Mouse (Mus musculus): ENCODE data around the gene Tlr9. TPM values are rescaled to one million over a fixed set of nuclear protein-coding genes. Genes with fewer than 3 reads are reported as not detected.

Gene Tlr9
- 1 to 10 TPM in 1 of 2 experiments, under 1 TPM in 1; 0.82 to 1.1 TPM for total RNA-seq (2021)
- long read RNA-seq, experiment 1, result 0 reads
- long read RNA-seq, experiment 2, result 0 reads

DNA sequence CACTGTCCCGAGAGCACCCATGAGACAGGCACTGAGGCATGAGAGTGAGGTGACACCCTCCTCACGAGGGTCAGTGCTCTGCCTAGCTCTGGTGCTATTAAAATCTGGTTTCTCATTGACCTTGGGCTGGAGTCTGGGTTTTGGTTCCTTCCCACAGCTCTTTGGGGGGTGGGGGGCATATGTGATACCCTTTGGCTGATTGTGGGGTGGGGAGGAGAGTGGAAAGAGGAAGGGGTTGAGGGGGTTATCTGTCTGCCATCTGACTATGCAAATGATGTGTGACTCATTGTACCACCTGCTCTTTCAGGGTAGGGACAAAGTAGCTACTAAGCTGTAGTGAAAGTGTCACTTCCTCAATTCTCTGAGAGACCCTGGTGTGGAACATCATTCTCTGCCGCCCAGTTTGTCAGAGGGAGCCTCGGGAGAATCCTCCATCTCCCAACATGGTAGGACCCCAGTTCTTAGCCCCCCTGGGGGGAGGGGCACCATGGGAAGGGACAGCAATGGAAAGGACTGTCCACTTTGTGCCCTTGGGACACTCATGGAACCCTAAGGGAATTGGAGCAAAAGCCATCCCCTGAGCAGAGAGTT lies at the start of gene Tlr9:
Tlr9 (plus strand) TSS at position 338 of the 591 bp plus-strand sequence.
- no peak for DNase-seq (ENCODE audit: extremely low spot score in 1 of 2, low spot score in 2 of 2)
- no peak for TF ChIP-seq CTCF (IDR thresholded peaks at IDR 0.05)
- H3K4me3 ChIP-seq, result no peak within 1 kb of the TSS
- H3K27ac ChIP-seq, result no peak within 1 kb of the TSS
- intact Hi-C loops (cut with DNase I), result no loop called here

- Histone ChIP-seq H3K27ac (no peak overlapping the region), H3K4me3 (peak overlapping the region; percentile 62)
- intact Hi-C loops (cut with DNase I), result loop anchor here (10.0 kb wide), 1 partner anchor 251 kb away; the partner anchor contains the start of gene Rpl29
- TF ChIP-seq CTCF (IDR thresholded peaks at IDR 0.05), result no peak; the same call in 1 of the 2 replicates
- DNase-seq (ENCODE audit: extremely low spot score in 1 of 2, low spot score in 2 of 2), result no peak
Observed at GRCm38 (mm10) chr9:106173363-106173762, 49.0 kb upstream of the Tlr9 start.

- intact Hi-C loops (cut with DNase I), result loop anchor here (10.0 kb wide), 1 partner anchor 249 kb away; the partner anchor contains the start of gene Rpl29
- TF ChIP-seq CTCF (IDR thresholded peaks at IDR 0.05), result no peak
Observed at GRCm38 (mm10) chr9:106175552-106176200, 46.7 kb upstream of the Tlr9 start.

DNA sequence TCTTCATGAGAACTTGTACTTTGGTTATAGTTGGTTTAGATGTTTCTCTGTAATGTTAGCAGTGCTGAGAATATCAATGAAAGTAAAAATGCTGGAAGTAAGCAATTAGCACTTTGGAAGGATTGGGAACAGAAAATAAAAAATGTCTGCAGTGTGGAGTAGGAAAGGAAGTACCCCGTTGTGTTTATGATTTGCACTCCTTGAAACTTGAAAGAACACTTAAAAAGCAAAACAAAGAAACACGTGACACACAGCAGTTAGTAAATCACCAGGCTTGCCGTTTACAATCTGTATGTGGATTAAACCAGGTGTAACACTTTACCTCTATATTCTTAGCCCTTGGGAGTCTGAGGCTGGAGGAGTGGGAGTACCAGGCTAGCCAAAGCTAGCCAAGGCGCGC lies 45.6 kb upstream of the Tlr9 start:
- intact Hi-C loops (cut with DNase I), result loop anchor here (10.0 kb wide), 1 partner anchor 248 kb away; the partner anchor contains the start of gene Rpl29

More at GRCm38 (mm10) chr9:106175552-106176200, 46.7 kb upstream of the Tlr9 start:
- Histone ChIP-seq H3K4me3 (no peak overlapping the region), H3K27ac (no peak overlapping the region)
- no peak for DNase-seq (ENCODE audit: extremely low spot score in 1 of 2, low spot score in 2 of 2)

GRCm38 (mm10) chr9:106177799-106178198 lies 44.6 kb upstream of the Tlr9 start:
- DNase-seq (ENCODE audit: extremely low spot score in 1 of 2, low spot score in 2 of 2), result no peak
- TF ChIP-seq CTCF (IDR thresholded peaks at IDR 0.05), result no peak
- Histone ChIP-seq H3K4me3 (no peak overlapping the region), H3K27ac (no peak overlapping the region)
- intact Hi-C loops (cut with DNase I), result loop anchor here (10.0 kb wide), 1 partner anchor 247 kb away; the partner anchor contains the start of gene Rpl29

More for the DNA sequence above, 45.6 kb upstream of the Tlr9 start:
- H3K4me3 ChIP-seq, result no peak overlapping the region
- no peak for TF ChIP-seq CTCF (IDR thresholded peaks at IDR 0.05)
- DNase-seq (ENCODE audit: extremely low spot score in 1 of 2, low spot score in 2 of 2), result no peak
- H3K27ac ChIP-seq, result no peak overlapping the region

DNA sequence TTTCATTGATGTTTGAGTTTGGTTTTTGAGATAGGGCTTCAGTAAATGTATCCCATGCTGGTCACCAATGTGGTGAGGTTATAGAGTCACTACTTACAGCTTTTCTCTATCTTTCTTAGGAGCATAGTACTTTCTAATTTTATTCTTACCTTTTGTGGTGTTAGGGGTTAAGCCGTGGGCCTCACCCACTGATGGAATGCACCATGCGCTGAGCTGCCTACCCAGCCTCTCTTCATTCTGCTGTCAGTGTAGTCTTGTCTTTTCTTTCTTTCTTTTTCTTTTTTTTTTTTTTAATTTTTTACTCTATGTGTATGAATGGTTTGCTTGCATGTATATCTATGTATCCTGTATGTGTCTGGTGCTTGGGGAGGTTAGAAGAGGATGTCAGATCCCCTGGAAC lies 42.9 kb upstream of the Tlr9 start:
- intact Hi-C loops (cut with DNase I), result loop anchor here (10.0 kb wide), 1 partner anchor 245 kb away; the partner anchor contains the start of gene Rpl29
- Histone ChIP-seq H3K4me3 (no peak overlapping the region), H3K27ac (no peak overlapping the region)
- TF ChIP-seq CTCF (IDR thresholded peaks at IDR 0.05), result no peak
- no peak for DNase-seq (ENCODE audit: extremely low spot score in 1 of 2, low spot score in 2 of 2)

DNA sequence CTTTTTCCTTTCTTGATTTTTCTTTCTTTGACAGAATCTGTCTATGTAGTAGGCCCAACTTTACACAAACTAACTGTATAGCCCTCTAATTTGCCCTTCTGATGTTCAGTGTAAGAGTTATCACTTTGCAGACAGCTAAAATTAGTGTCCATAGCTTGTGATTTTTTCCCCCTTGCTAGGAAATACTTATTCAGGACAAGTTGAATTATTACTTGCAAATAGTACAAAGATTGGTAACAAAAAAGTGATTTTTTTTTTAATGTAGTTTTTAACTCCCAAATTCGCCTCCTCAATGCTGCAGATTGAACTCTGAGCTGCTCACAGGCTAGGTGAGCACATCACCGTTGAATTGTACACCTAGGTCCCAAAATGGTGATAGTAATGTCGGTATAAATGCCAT lies 42.4 kb upstream of the Tlr9 start:
- intact Hi-C loops (cut with DNase I), result loop anchor here (10.0 kb wide), 1 partner anchor 245 kb away; the partner anchor contains the start of gene Rpl29
- DNase-seq (ENCODE audit: extremely low spot score in 1 of 2, low spot score in 2 of 2), result no peak
- Histone ChIP-seq H3K27ac (no peak overlapping the region), H3K4me3 (no peak overlapping the region)
- no peak for TF ChIP-seq CTCF (IDR thresholded peaks at IDR 0.05)

- DNase-seq (ENCODE audit: extremely low spot score in 1 of 2, low spot score in 2 of 2), result no peak
- TF ChIP-seq CTCF (IDR thresholded peaks at IDR 0.05), result no peak
- intact Hi-C loops (cut with DNase I), result no loop called here
- Histone ChIP-seq H3K4me3 (no peak overlapping the region), H3K27ac (no peak overlapping the region)
Observed at GRCm38 (mm10) chr9:106182146-106182545, 40.3 kb upstream of the Tlr9 start.

GRCm38 (mm10) chr9:106183996-106184395 lies 38.4 kb upstream of the Tlr9 start:
- no peak for TF ChIP-seq CTCF (IDR thresholded peaks at IDR 0.05)
- Histone ChIP-seq H3K27ac (no peak overlapping the region), H3K4me3 (no peak overlapping the region)
- intact Hi-C loops (cut with DNase I), result no loop called here
- no peak for DNase-seq (ENCODE audit: extremely low spot score in 1 of 2, low spot score in 2 of 2)

- no peak for DNase-seq (ENCODE audit: extremely low spot score in 1 of 2, low spot score in 2 of 2)
- intact Hi-C loops (cut with DNase I), result no loop called here
- H3K27ac ChIP-seq, result no peak overlapping the region
- TF ChIP-seq CTCF (IDR thresholded peaks at IDR 0.05), result no peak
- no peak overlapping the region for H3K4me3 ChIP-seq
Observed at GRCm38 (mm10) chr9:106191355-106191754, 31.0 kb upstream of the Tlr9 start.

DNA sequence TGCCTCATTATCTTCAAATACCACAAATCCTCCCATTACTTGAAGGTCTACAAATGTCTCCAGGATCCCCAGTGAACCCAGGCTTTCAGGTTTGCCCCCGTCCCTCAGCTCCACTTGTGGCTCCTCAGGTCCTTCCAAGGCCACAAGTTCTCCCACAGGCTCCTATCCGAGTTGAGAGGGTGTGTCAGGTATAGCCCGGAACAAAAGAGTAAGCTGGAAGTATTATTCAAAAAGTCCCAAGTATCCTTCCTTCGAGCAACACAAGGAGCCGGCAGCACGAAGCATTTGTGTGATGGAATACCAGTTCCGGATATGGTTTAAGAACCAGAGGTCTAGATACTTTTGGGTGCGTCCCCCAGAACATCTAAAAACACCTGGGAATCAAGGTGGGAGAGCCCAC lies 30.4 kb upstream of the Tlr9 start:
- Histone ChIP-seq H3K4me3 (no peak overlapping the region), H3K27ac (peak overlapping the region; percentile 37; the same call in 1 of the 2 replicates)
- DNase-seq (ENCODE audit: extremely low spot score in 1 of 2, low spot score in 2 of 2), result no peak
- no peak for TF ChIP-seq CTCF (IDR thresholded peaks at IDR 0.05)
- intact Hi-C loops (cut with DNase I), result no loop called here

GRCm38 (mm10) chr9:106192998-106193397 lies 29.4 kb upstream of the Tlr9 start:
- TF ChIP-seq CTCF (IDR thresholded peaks at IDR 0.05), result no peak
- intact Hi-C loops (cut with DNase I), result no loop called here
- peak overlapping the region; percentile 63 for H3K27ac ChIP-seq
- H3K4me3 ChIP-seq, result no peak overlapping the region
- DNase-seq (ENCODE audit: extremely low spot score in 1 of 2, low spot score in 2 of 2), result no peak
